Mouse (Mus musculus): ENCODE results near the gene Plac8.

Gene Plac8

GRCm38 (mm10) chr5:100546294-100547080 is 25.6 kb downstream of the Plac8 start:
- DNase-seq (ENCODE audit: low read depth, low spot score): no peak

GRCm38 (mm10) chr5:100536638-100537037 is 35.4 kb downstream of the Plac8 start:
- peak; percentile 38 for DNase-seq (ENCODE audit: low read depth, low spot score)

- no peak for DNase-seq (ENCODE audit: low read depth, low spot score)
Measured at GRCm38 (mm10) chr5:100535826-100536225, 36.2 kb downstream of the Plac8 start.

GRCm38 (mm10) chr5:100526164-100526563 is 45.9 kb downstream of the Plac8 start:
- no peak for DNase-seq (ENCODE audit: low read depth, low spot score)

- DNase-seq (ENCODE audit: low read depth, low spot score): no peak
Measured at GRCm38 (mm10) chr5:100525620-100526019, 46.4 kb downstream of the Plac8 start.

- no peak for DNase-seq (ENCODE audit: low read depth, low spot score)
Measured at GRCm38 (mm10) chr5:100524921-100525320, 47.1 kb downstream of the Plac8 start.

- DNase-seq (ENCODE audit: low read depth, low spot score): no peak
Measured at GRCm38 (mm10) chr5:100523331-100523730, 48.7 kb downstream of the Plac8 start.

GRCm38 (mm10) chr5:100520223-100520622 is 51.8 kb downstream of the Plac8 start:
- DNase-seq (ENCODE audit: low read depth, low spot score): no peak

GRCm38 (mm10) chr5:100519027-100519411 is 53.0 kb downstream of the Plac8 start:
- DNase-seq (ENCODE audit: low read depth, low spot score): no peak

- peak; percentile 100 for DNase-seq (ENCODE audit: low read depth, low spot score)
Measured at GRCm38 (mm10) chr5:100518049-100519026, 53.7 kb downstream of the Plac8 start, which contains the start of gene Cops4. TSS of gene Cops4 (plus strand) at chr5:100518309.

- no peak for DNase-seq (ENCODE audit: low read depth, low spot score)
Measured at GRCm38 (mm10) chr5:100512576-100512975, 59.5 kb downstream of the Plac8 start.

- peak; percentile 45 for DNase-seq (ENCODE audit: low read depth, low spot score)
Measured at GRCm38 (mm10) chr5:100509247-100509646, 62.8 kb downstream of the Plac8 start.

Measured in ZHBTc4 (cell line).